Mouse (Mus musculus) MEL (cell line): Measurements from ENCODE around the gene Pxdn.

Source experiments
- E2F4 ChIP-seq: IDR thresholded peaks from 2 replicates; pipeline ENCODE4 v1.6.1; 2011; ENCODE audit warnings: low read depth, low read length, improper control_type of control experiment, borderline replicate concordance
- MAX ChIP-seq: IDR thresholded peaks from 2 replicates; pipeline ENCODE4 v1.6.1; 2011; ENCODE audit warnings: low read length, improper control_type of control experiment

DNA sequence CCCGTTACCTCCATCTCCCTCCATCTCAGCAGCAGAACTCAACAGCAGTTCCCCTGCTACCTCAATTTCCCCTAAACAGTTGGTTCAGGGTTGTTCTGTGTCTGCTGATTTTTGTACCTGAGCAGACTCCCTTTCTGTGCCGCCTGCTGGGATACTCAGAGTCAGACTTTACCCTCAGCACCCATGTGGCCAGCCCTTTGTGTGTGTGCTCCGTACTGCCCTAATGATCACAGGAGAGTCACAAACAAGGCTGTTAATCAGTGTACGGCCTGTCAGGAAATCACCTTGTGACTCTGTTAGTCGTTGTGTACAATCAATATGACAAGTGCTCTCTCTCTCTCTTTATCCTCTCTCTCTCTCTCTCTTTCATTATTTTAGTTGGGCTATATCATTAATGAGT, 21.2 kb downstream of the Pxdn start:
- TF ChIP-seq MAX (no peak), E2F4 (no peak)
